Mouse (Mus musculus): ENCODE measurements around the gene Smarcal1. TPM values are rescaled to one million over a fixed set of nuclear protein-coding genes. Genes with fewer than 3 reads are reported as not detected.

The Smarcal1 gene
- polyA plus RNA-seq, 1 experiment from 2014 or later, result 3.5 TPM

DNA sequence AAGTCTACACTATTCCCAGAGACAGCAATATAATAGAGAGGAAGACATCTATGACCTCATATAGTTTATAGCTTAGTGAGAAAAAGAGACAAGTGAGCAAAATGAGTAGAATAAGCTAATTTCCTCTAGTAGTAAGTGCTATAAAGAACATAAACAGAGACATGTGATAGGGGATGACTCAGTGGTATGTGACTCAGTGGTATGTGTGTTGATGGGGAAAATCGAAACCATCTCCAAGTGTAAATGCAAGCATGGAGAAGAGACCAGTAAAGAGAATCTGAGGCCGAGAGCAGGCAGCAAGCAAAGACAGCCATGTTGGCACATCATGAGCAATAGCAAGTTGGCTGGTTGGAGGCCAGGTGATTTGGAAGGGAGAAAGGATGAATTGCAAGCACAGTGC lies 32.7 kb upstream of the Smarcal1 start:
- Histone ChIP-seq H3K27ac (ENCODE audit: low read depth) (no peak overlapping the region), H3K9ac (replicated peaks) (no peak overlapping the region), H3K27me3 (ENCODE audit: insufficient read depth, low read length) (no peaks in the 10 kb centered on the region), H3K36me3 (replicated peaks; ENCODE audit: insufficient read depth, low read length) (no peaks in the 10 kb centered on the region), H3K4me3 (ENCODE audit: low read depth, low read length) (no peak overlapping the region), H3K9me3 (ENCODE audit: low read length) (no peaks in the 10 kb centered on the region), H3K4me2 (ENCODE audit: low read depth, low read length) (no peak overlapping the region), H3K4me1 (ENCODE audit: insufficient read depth) (no peaks in the 10 kb centered on the region)
- 72% methylated on average over 2 of the region's 2 CpGs for WGBS (ENCODE audit: insufficient replicate concordance)
- no peak for DNase-seq
- no peak for TF ChIP-seq EP300 (IDR thresholded peaks at IDR 0.05; ENCODE audit: low read depth)
- ATAC-seq, result no peak

GRCm38 (mm10) chr1:72556471-72556870 lies 26.6 kb upstream of the Smarcal1 start:
- Histone ChIP-seq H3K4me1 (ENCODE audit: insufficient read depth) (no peaks in the 10 kb centered on the region), H3K27me3 (ENCODE audit: insufficient read depth, low read length) (no peaks in the 10 kb centered on the region), H3K4me3 (ENCODE audit: low read depth, low read length) (no peak overlapping the region), H3K9me3 (ENCODE audit: low read length) (no peaks in the 10 kb centered on the region), H3K4me2 (ENCODE audit: low read depth, low read length) (no peak overlapping the region), H3K27ac (ENCODE audit: low read depth) (no peak overlapping the region), H3K36me3 (replicated peaks; ENCODE audit: insufficient read depth, low read length) (no peaks in the 10 kb centered on the region), H3K9ac (replicated peaks) (no peak overlapping the region)
- TF ChIP-seq CTCF (IDR thresholded peaks at IDR 0.05; ENCODE audit: low read depth) (no peak), EP300 (IDR thresholded peaks at IDR 0.05; ENCODE audit: low read depth) (no peak)
- WGBS (ENCODE audit: insufficient replicate concordance), result 71% methylated on average over 3 of the region's 3 CpGs
- ATAC-seq (no peak), DNase-seq (no peak)

DNA sequence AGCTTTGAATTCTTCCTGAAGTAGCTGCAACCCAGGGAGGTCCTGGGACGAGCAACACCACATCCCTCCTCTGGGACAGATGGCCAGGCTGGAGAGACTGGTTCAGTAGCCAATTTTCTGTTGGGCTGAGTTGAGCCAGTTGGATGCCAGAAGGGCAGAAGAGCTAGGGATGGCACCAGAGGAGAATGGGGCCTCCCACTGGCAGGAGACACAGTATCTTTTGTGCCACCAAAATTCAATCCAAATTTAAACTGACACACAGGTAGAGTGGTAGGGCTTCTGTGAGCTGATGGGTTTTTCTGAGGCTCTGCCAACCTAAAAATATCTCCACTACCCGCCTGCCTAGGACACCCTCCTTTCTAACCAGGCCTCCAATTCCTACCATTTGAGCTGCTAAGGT lies 24.4 kb upstream of the Smarcal1 start:
- WGBS (ENCODE audit: insufficient replicate concordance), result 60% methylated on average over 2 of the region's 2 CpGs

DNA sequence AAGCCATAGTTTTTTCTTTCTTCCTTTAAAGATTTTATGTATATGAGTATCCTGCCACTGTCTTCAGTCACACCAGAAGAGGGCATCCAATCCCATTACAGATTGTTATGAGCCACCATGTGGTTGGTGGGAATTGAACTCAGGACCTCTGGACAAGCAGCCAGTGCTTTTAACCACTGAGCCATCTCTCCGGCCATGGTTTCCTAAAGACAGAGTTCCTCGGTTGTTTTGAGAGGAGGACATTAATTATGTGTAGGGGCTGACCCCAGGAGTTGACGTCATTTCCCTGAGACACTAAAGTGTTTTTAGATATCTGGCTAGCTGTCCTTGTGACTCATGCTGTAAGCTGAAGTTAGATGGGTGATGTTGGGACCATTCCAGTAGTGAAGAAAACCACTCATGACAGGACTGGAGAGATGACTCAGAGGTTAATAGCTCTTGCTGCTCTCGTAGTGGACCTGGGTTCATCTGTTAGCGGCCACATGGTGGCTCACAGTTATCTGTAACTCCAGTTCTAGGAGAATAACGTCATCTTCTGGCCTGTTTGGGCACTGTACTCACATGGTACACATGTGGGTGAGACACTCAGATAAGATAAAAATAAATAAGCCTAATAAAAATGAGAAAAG lies 18.6 kb upstream of the Smarcal1 start:
- no peak for DNase-seq
- Histone ChIP-seq H3K27me3 (ENCODE audit: insufficient read depth, low read length) (no peaks in the 10 kb centered on the region), H3K4me2 (ENCODE audit: low read depth, low read length) (no peak overlapping the region), H3K9ac (replicated peaks) (no peak overlapping the region), H3K9me3 (ENCODE audit: low read length) (no peaks in the 10 kb centered on the region), H3K4me3 (ENCODE audit: low read depth, low read length) (no peak overlapping the region), H3K36me3 (replicated peaks; ENCODE audit: insufficient read depth, low read length) (no peaks in the 10 kb centered on the region), H3K27ac (ENCODE audit: low read depth) (no peak overlapping the region), H3K4me1 (ENCODE audit: insufficient read depth) (no peaks in the 10 kb centered on the region)
- ATAC-seq, result no peak
- 57% methylated on average over 6 of the region's 6 CpGs for WGBS (ENCODE audit: insufficient replicate concordance)
- TF ChIP-seq CTCF (IDR thresholded peaks at IDR 0.05; ENCODE audit: low read depth) (no peak), EP300 (IDR thresholded peaks at IDR 0.05; ENCODE audit: low read depth) (no peak)

More for the DNA sequence above, 24.4 kb upstream of the Smarcal1 start:
- Histone ChIP-seq H3K27ac (ENCODE audit: low read depth) (no peak overlapping the region), H3K9ac (replicated peaks) (no peak overlapping the region), H3K9me3 (ENCODE audit: low read length) (no peaks in the 10 kb centered on the region), H3K27me3 (ENCODE audit: insufficient read depth, low read length) (no peaks in the 10 kb centered on the region), H3K4me1 (ENCODE audit: insufficient read depth) (no peaks in the 10 kb centered on the region), H3K4me2 (ENCODE audit: low read depth, low read length) (no peak overlapping the region), H3K4me3 (ENCODE audit: low read depth, low read length) (no peak overlapping the region), H3K36me3 (replicated peaks; ENCODE audit: insufficient read depth, low read length) (no peaks in the 10 kb centered on the region)
- no peak for TF ChIP-seq CTCF (IDR thresholded peaks at IDR 0.05; ENCODE audit: low read depth)
- ATAC-seq (no peak), DNase-seq (no peak)

DNA sequence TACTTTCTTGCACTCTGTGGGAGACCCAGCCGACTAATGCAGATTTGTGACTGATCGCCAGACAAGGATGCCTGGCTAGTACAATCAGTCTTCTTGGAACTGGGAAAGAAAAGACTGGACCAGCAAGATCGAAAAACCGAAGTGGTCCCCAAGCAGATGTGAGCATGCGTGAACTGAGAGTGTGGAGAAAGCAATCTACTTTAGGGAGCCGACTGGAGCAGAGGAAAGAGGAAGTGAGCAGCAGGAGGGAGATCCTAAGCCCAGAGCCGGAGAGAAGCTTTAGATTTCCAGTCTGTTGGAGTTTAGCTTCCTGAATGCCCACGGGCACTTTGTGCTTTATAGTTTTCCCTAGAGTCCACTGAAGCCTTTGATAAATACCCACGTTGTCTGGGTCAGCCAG lies 16.0 kb upstream of the Smarcal1 start:
- H3K36me3 ChIP-seq (replicated peaks; ENCODE audit: insufficient read depth, low read length), result no peaks in the 10 kb centered on the region
- no peaks in the 10 kb centered on the region for H3K27me3 ChIP-seq (ENCODE audit: insufficient read depth, low read length)
- H3K4me2 ChIP-seq (ENCODE audit: low read depth, low read length), result no peak overlapping the region
- DNase-seq, result no peak
- no peak overlapping the region for H3K27ac ChIP-seq (ENCODE audit: low read depth)
- no peaks in the 10 kb centered on the region for H3K4me1 ChIP-seq (ENCODE audit: insufficient read depth)
- 32% methylated on average over 9 of the region's 9 CpGs for WGBS (ENCODE audit: insufficient replicate concordance)
- no peak for ATAC-seq
- no peaks in the 10 kb centered on the region for H3K9me3 ChIP-seq (ENCODE audit: low read length)
- no peak overlapping the region for H3K4me3 ChIP-seq (ENCODE audit: low read depth, low read length)
- H3K9ac ChIP-seq (replicated peaks), result no peak overlapping the region
- no peak for TF ChIP-seq CTCF (IDR thresholded peaks at IDR 0.05; ENCODE audit: low read depth)
- no peak for TF ChIP-seq EP300 (IDR thresholded peaks at IDR 0.05; ENCODE audit: low read depth)

DNA sequence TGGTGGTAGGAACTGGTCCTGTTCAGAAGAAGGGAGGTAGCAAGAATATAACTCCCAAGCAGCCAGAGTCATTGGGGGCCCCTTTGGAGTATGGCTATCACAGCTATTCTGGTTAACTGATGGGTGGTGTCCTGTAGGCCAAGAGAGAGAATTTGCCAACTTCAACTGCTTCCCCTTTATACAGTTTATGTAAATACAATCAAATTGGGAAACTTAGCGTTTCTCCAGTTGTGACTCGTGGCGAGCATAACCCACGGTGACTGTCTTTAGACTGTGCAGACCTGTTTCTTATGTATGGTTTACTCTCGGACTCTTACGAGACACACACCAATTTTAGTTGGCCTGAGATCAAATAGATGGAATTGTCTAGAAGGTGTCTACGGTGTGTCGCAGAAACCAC lies 14.3 kb upstream of the Smarcal1 start:
- TF ChIP-seq EP300 (IDR thresholded peaks at IDR 0.05; ENCODE audit: low read depth), result no peak
- no peak for TF ChIP-seq CTCF (IDR thresholded peaks at IDR 0.05; ENCODE audit: low read depth)
- Histone ChIP-seq H3K9me3 (ENCODE audit: low read length) (no peaks in the 10 kb centered on the region), H3K9ac (replicated peaks) (no peak overlapping the region), H3K27me3 (ENCODE audit: insufficient read depth, low read length) (no peaks in the 10 kb centered on the region), H3K4me3 (ENCODE audit: low read depth, low read length) (no peak overlapping the region), H3K4me2 (ENCODE audit: low read depth, low read length) (no peak overlapping the region), H3K4me1 (ENCODE audit: insufficient read depth) (no peaks in the 10 kb centered on the region), H3K27ac (ENCODE audit: low read depth) (no peak overlapping the region), H3K36me3 (replicated peaks; ENCODE audit: insufficient read depth, low read length) (no peaks in the 10 kb centered on the region)
- 64% methylated on average over 8 of the region's 8 CpGs for WGBS (ENCODE audit: insufficient replicate concordance)
- no peak for DNase-seq
- no peak for ATAC-seq

GRCm38 (mm10) chr1:72574047-72574446 lies 9.0 kb upstream of the Smarcal1 start:
- no peak overlapping the region for H3K4me3 ChIP-seq (ENCODE audit: low read depth, low read length)

More at GRCm38 (mm10) chr1:72574047-72574446, 9.0 kb upstream of the Smarcal1 start:
- peaks cover 6% of the 10 kb centered on the region; the same call in 1 of the 2 replicates for H3K27me3 ChIP-seq (ENCODE audit: insufficient read depth, low read length)
- H3K9ac ChIP-seq (replicated peaks), result no peak overlapping the region
- no peaks in the 10 kb centered on the region for H3K4me1 ChIP-seq (ENCODE audit: insufficient read depth)
- H3K9me3 ChIP-seq (ENCODE audit: low read length), result no peaks in the 10 kb centered on the region
- 67% methylated on average over 7 of the region's 7 CpGs for WGBS (ENCODE audit: insufficient replicate concordance)
- H3K4me2 ChIP-seq (ENCODE audit: low read depth, low read length), result no peak overlapping the region
- H3K27ac ChIP-seq (ENCODE audit: low read depth), result no peak overlapping the region
- no peaks in the 10 kb centered on the region for H3K36me3 ChIP-seq (replicated peaks; ENCODE audit: insufficient read depth, low read length)
- DNase-seq, result no peak
- no peak for ATAC-seq
- TF ChIP-seq CTCF (IDR thresholded peaks at IDR 0.05; ENCODE audit: low read depth) (no peak), EP300 (IDR thresholded peaks at IDR 0.05; ENCODE audit: low read depth) (no peak)

Measured in liver, postnatal 0 days (tissue).